Mouse (Mus musculus): ENCODE data around the gene Galc.
"Not testable (repeated sequence)": the region's sequence is repeated elsewhere in the genome, so short reads cannot be mapped to it uniquely, and the experiment has no call there.

GRCm38 (mm10) chr12:98238478-98238877 is 20.8 kb downstream of the Galc start:
- TF ChIP-seq CTCF, POLR2A (IDR thresholded peaks at IDR 0.05; ENCODE audit: extremely low read depth, insufficient read depth, low read length): not testable (repeated sequence)

All from cortical plate, adult 2 months (tissue).